Mouse (Mus musculus) intestine, embryonic 14.5 days (tissue): ENCODE measurements around the gene Cmtm8. TPM values are rescaled to one million over a fixed set of nuclear protein-coding genes. Genes with fewer than 3 reads are reported as not detected.

Experiments used
- ATAC-seq: fragments of 200-750 bp; cut with Nextera tagmentation; replicated peaks from 2 replicates; pipeline ENCODE4 v1.8.0; 2017; ENCODE audit warnings: low read depth, moderate number of reproducible peaks, moderate TSS enrichment, moderate library complexity; ENCODE audit not compliant: low FRiP score, low TSS enrichment
- DNase-seq: peaks from one replicate; pipeline ENCODE4 v3.0.0-alpha.2; 2018; ENCODE audit warnings: low spot score
- H3K27ac ChIP-seq: fragments of 300-500 bp; sonication (generic); 2 replicates; pipeline ENCODE4 v1.5.1; 2014; ENCODE audit warnings: low read depth, mild to moderate bottlenecking, control low read depth
- H3K27me3 ChIP-seq: fragments of 300-500 bp; sonication (generic); replicated peaks from 2 replicates; pipeline ENCODE4 v1.6.1; 2014; ENCODE audit warnings: low read length, control low read depth; ENCODE audit not compliant: control insufficient read depth, insufficient read depth
- H3K36me3 ChIP-seq: fragments of 300-500 bp; sonication (generic); 2 replicates; pipeline ENCODE4 v1.6.1; 2014; ENCODE audit warnings: low read length, control low read depth; ENCODE audit not compliant: control insufficient read depth, insufficient read depth
- H3K4me1 ChIP-seq: fragments of 300-500 bp; sonication (generic); replicated peaks from 2 replicates; pipeline ENCODE4 v1.6.1; 2014; ENCODE audit warnings: low read length, control low read depth, mixed read lengths; ENCODE audit not compliant: control insufficient read depth, insufficient read depth
- H3K4me2 ChIP-seq: fragments of 300-500 bp; sonication (generic); 2 replicates; pipeline ENCODE4 v1.6.1; 2014; ENCODE audit warnings: low read length
- H3K4me3 ChIP-seq: fragments of 300-500 bp; sonication (generic); 2 replicates; pipeline ENCODE4 v1.5.1; 2014; ENCODE audit warnings: low read depth, low read length, control low read depth, mixed read lengths
- H3K9ac ChIP-seq: fragments of 300-500 bp; sonication (generic); 2 replicates; pipeline ENCODE4 v1.6.1; 2014; ENCODE audit warnings: mild to moderate bottlenecking, low read length
- H3K9me3 ChIP-seq: fragments of 300-500 bp; sonication (generic); 2 replicates; pipeline ENCODE4 v1.6.1; 2016; ENCODE audit warnings: low read length, control low read depth; ENCODE audit not compliant: control insufficient read depth
- WGBS: fragments of 180-500 bp; shearing (Covaris S2); extraction: QIAGEN DNeasy Blood & Tissue Kit; methylation state at CpG from one replicate; pipeline ENCODE4 v1.1.7; 2014; 5-methylcytosine and 5-hydroxymethylcytosine counted together
- polyA plus RNA-seq: library from polyadenylated mRNA; unstranded; fragments of >200 nt; fragmentation: Nextera tagmentation; extraction: Ambion mirVana; gene quantifications from 2 replicates; pipeline ENCODE4 v1.2.1, GENCODE M21; 2014

The Cmtm8 gene
- polyA plus RNA-seq, 1 experiment from 2014 or later = 42.4 TPM

GRCm38 (mm10) chr9:114787134-114787533 is 56.8 kb downstream of the Cmtm8 start:
- Histone ChIP-seq H3K4me2 (no peak overlapping the region), H3K9me3 (no peaks in the 10 kb centered on the region), H3K9ac (no peak overlapping the region), H3K36me3 (no peaks in the 10 kb centered on the region), H3K27ac (no peak overlapping the region), H3K4me3 (no peak overlapping the region), H3K4me1 (peaks cover 7% of the 10 kb centered on the region), H3K27me3 (no peaks in the 10 kb centered on the region)
- ATAC-seq (no peak), DNase-seq (no peak)
- 94% methylated on average over 5 of the region's 5 CpGs for WGBS

GRCm38 (mm10) chr9:114785432-114786125 is 58.4 kb downstream of the Cmtm8 start:
- no peaks in the 10 kb centered on the region for H3K27me3 ChIP-seq
- H3K9me3 ChIP-seq = no peaks in the 10 kb centered on the region
- 14% methylated on average over 16 of the region's 16 CpGs for WGBS
- ATAC-seq (no peak), DNase-seq (no peak)
- no peaks in the 10 kb centered on the region for H3K36me3 ChIP-seq
- peaks cover 7% of the 10 kb centered on the region for H3K4me1 ChIP-seq
- H3K9ac ChIP-seq = no peak overlapping the region
- no peak overlapping the region for H3K4me2 ChIP-seq
- H3K4me3 ChIP-seq = no peak overlapping the region
- H3K27ac ChIP-seq = no peak overlapping the region

- Histone ChIP-seq H3K9ac (peak within 1 kb of the TSS; percentile 74), H3K27me3 (no peaks in the 10 kb centered on the region), H3K36me3 (no peaks in the 10 kb centered on the region), H3K4me1 (peaks cover 17% of the 10 kb centered on the region), H3K4me3 (peak within 1 kb of the TSS; percentile 56), H3K27ac (peak within 1 kb of the TSS; percentile 80), H3K9me3 (no peaks in the 10 kb centered on the region), H3K4me2 (peak within 1 kb of the TSS; percentile 93)
- peak; percentile 86 for DNase-seq
- 1% methylated on average over 54 of the region's 54 CpGs for WGBS
- peak; percentile 88 for ATAC-seq
Observed at GRCm38 (mm10) chr9:114781526-114782212, 62.3 kb downstream of the Cmtm8 start, which contains the start of gene Cmtm7. Gene Cmtm7 (minus strand): TSS chr9:114781856.

GRCm38 (mm10) chr9:114780746-114781525 is 63.0 kb downstream of the Cmtm8 start:
- Histone ChIP-seq H3K9me3 (no peaks in the 10 kb centered on the region), H3K27me3 (no peaks in the 10 kb centered on the region), H3K27ac (peak overlapping the region; percentile 80), H3K4me3 (peak overlapping the region; percentile 56), H3K9ac (peak overlapping the region; percentile 74), H3K4me2 (peak overlapping the region; percentile 93), H3K4me1 (peaks cover 17% of the 10 kb centered on the region), H3K36me3 (no peaks in the 10 kb centered on the region)
- WGBS = under 1% methylated on average over 36 of the region's 38 CpGs
- peak; percentile 82 for DNase-seq
- ATAC-seq = peak; percentile 50

- peak; percentile 72 for DNase-seq
- peak overlapping the region; percentile 93 for H3K4me2 ChIP-seq
- no peak for ATAC-seq
- H3K9ac ChIP-seq = peak overlapping the region; percentile 74
- H3K27me3 ChIP-seq = no peaks in the 10 kb centered on the region
- H3K9me3 ChIP-seq = no peaks in the 10 kb centered on the region
- H3K4me3 ChIP-seq = peak overlapping the region; percentile 56
- H3K36me3 ChIP-seq = no peaks in the 10 kb centered on the region
- H3K4me1 ChIP-seq = peaks cover 10% of the 10 kb centered on the region
- peak overlapping the region; percentile 80; the same call in 1 of the 2 replicates for H3K27ac ChIP-seq
- 29% methylated on average over 23 of the region's 23 CpGs for WGBS
Observed at GRCm38 (mm10) chr9:114779984-114780745, 63.8 kb downstream of the Cmtm8 start.

- Histone ChIP-seq H3K4me2 (no peak overlapping the region), H3K4me1 (peaks cover 10% of the 10 kb centered on the region), H3K9me3 (no peaks in the 10 kb centered on the region), H3K9ac (no peak overlapping the region), H3K27me3 (no peaks in the 10 kb centered on the region), H3K4me3 (no peak overlapping the region), H3K36me3 (no peaks in the 10 kb centered on the region), H3K27ac (no peak overlapping the region)
- ATAC-seq (no peak), DNase-seq (no peak)
- 92% methylated on average over 7 of the region's 7 CpGs for whole genome bisulfite sequencing
Observed at GRCm38 (mm10) chr9:114778877-114779276, 65.1 kb downstream of the Cmtm8 start.

GRCm38 (mm10) chr9:114778047-114778390 is 65.9 kb downstream of the Cmtm8 start:
- H3K36me3 ChIP-seq = no peaks in the 10 kb centered on the region
- H3K4me1 ChIP-seq = peaks cover 10% of the 10 kb centered on the region
- DNase-seq (no peak), ATAC-seq (no peak)
- no peak overlapping the region for H3K9ac ChIP-seq
- no peak overlapping the region for H3K4me2 ChIP-seq
- no peaks in the 10 kb centered on the region for H3K9me3 ChIP-seq
- no peaks in the 10 kb centered on the region for H3K27me3 ChIP-seq
- no peak overlapping the region for H3K27ac ChIP-seq
- WGBS = 76% methylated on average over 7 of the region's 7 CpGs
- no peak overlapping the region for H3K4me3 ChIP-seq
